Mouse (Mus musculus): ENCODE data around the gene Mrtfa. TPM values are rescaled to one million over a fixed set of nuclear protein-coding genes. Genes with fewer than 3 reads are reported as not detected.
A peak's percentile ranks its signal among the peaks of the same experiment; 100 is the strongest.

Gene Mrtfa
- polyA plus RNA-seq, 1 experiment, result 53.7 TPM

DNA sequence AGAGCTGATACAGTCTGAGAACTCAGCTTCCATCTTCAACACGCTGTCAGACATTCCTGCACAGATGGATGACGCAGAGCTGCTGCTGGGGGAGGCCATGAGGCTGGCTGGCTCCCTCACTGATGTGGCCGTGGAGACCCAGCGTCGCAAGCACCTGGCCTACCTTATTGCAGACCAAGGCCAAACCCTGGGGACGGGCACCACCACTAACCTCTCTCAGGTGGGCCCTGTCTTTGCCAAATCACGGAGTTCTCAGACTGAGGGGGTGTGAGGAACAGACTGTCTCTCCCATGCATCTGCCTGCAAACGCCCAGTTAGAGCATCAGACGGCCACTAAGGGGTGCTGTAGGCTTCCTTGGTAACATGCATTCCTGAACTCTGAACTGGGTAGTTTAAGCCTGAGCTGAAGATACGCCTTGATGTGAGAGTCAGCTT, 181.9 kb downstream of the Mrtfa start:
- 80% methylated on average over 10 of the region's 10 CpGs for WGBS
- no peak overlapping the region for H3K27ac ChIP-seq (ENCODE audit: control insufficient read depth, insufficient read depth, low read depth, low read length, poor library complexity)
- H3K4me3 ChIP-seq (replicated peaks; ENCODE audit: control insufficient read depth, low read depth, low read length), result no peak overlapping the region
- H3K4me1 ChIP-seq (ENCODE audit: control insufficient read depth, insufficient read depth, low read length), result no peaks in the 10 kb centered on the region
- TF ChIP-seq CTCF (IDR thresholded peaks at IDR 0.05; ENCODE audit: control insufficient read depth, insufficient read depth, low read length) (peak; percentile 70), POLR2A (IDR thresholded peaks at IDR 0.05; ENCODE audit: borderline replicate concordance, control insufficient read depth, low read depth, low read length) (no peak)

DNA sequence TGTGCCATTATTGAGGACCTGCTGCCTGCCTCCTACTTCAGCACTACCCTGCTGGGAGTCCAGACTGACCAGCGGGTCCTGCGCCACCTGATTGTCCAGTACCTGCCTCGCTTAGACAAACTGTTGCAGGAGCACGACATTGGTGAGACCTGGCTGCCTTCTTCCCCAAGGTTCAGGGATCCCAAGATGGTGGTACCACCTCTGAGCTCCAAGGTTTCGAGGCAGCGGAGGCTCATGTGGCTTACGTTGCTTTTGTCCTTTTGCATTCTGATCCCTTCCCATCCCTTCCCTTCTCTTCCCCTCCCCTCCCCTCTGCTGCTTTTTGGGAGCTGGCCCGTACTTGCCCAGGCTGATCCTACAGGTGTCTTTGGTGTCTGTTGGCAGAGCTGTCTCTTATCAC, 182.7 kb downstream of the Mrtfa start:
- WGBS, result 89% methylated on average over 8 of the region's 8 CpGs
- no peak overlapping the region for H3K4me3 ChIP-seq (replicated peaks; ENCODE audit: control insufficient read depth, low read depth, low read length)
- TF ChIP-seq CTCF (IDR thresholded peaks at IDR 0.05; ENCODE audit: control insufficient read depth, insufficient read depth, low read length), result no peak
- no peak for TF ChIP-seq POLR2A (IDR thresholded peaks at IDR 0.05; ENCODE audit: borderline replicate concordance, control insufficient read depth, low read depth, low read length)
- H3K4me1 ChIP-seq (ENCODE audit: control insufficient read depth, insufficient read depth, low read length), result no peaks in the 10 kb centered on the region
- no peak overlapping the region for H3K27ac ChIP-seq (ENCODE audit: control insufficient read depth, insufficient read depth, low read depth, low read length, poor library complexity)

DNA sequence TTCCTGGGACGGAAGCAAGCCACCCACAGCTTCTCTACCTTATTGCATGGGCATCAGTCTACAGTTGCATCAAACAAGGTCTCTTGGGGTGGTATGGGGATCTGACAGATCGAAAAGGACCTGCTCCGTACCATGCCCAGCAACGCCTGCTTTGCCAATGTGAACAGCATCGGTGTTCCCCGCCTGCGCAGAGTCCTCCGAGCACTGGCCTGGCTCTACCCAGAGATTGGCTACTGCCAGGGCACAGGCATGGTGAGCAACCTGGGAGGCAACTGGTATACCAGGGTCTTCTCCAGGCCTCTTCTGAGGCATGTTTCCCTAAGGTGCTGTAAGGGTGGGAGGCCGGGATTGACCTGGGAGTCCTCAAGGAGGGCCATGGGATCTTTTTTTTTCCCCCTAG, 183.2 kb downstream of the Mrtfa start:
- H3K27ac ChIP-seq (ENCODE audit: control insufficient read depth, insufficient read depth, low read depth, low read length, poor library complexity), result no peak overlapping the region
- H3K4me3 ChIP-seq (replicated peaks; ENCODE audit: control insufficient read depth, low read depth, low read length), result no peak overlapping the region
- WGBS, result 89% methylated on average over 9 of the region's 9 CpGs
- H3K4me1 ChIP-seq (ENCODE audit: control insufficient read depth, insufficient read depth, low read length), result no peaks in the 10 kb centered on the region
- TF ChIP-seq POLR2A (IDR thresholded peaks at IDR 0.05; ENCODE audit: borderline replicate concordance, control insufficient read depth, low read depth, low read length), result no peak
- TF ChIP-seq CTCF (IDR thresholded peaks at IDR 0.05; ENCODE audit: control insufficient read depth, insufficient read depth, low read length), result no peak

DNA sequence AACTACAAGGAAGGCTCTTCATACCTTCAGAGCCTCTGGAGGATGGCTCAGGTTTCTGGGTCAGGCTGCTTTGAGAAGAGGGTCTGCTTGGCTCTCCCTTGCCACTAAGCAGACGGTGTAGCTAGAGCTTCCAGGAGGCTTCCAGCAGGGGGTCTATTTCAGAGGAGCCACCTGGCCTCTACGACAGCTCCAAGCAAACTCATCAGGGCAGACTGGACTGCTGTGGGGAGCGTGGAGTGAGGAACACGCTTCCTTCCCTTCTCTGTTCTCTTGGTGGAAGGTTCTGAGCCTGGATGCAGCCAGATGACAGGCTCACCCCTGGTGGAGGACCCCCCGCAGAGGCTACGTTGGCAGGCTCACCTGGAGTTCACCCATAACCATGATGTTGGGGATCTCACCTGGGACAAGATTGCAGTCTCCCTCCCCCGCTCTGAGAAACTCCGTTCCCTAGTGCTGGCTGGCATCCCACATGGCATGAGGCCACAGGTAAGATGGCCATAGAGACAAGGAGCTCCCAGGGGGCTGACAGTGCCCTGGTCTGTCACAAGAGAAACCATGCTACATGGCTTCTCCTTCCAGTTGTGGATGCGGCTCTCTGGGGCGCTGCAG, 184.3 kb downstream of the Mrtfa start:
- H3K27ac ChIP-seq (ENCODE audit: control insufficient read depth, insufficient read depth, low read depth, low read length, poor library complexity), result no peak overlapping the region
- 92% methylated on average over 10 of the region's 10 CpGs for WGBS
- TF ChIP-seq CTCF (IDR thresholded peaks at IDR 0.05; ENCODE audit: control insufficient read depth, insufficient read depth, low read length) (no peak), POLR2A (IDR thresholded peaks at IDR 0.05; ENCODE audit: borderline replicate concordance, control insufficient read depth, low read depth, low read length) (no peak)
- H3K4me3 ChIP-seq (replicated peaks; ENCODE audit: control insufficient read depth, low read depth, low read length), result no peak overlapping the region
- H3K4me1 ChIP-seq (ENCODE audit: control insufficient read depth, insufficient read depth, low read length), result no peaks in the 10 kb centered on the region

DNA sequence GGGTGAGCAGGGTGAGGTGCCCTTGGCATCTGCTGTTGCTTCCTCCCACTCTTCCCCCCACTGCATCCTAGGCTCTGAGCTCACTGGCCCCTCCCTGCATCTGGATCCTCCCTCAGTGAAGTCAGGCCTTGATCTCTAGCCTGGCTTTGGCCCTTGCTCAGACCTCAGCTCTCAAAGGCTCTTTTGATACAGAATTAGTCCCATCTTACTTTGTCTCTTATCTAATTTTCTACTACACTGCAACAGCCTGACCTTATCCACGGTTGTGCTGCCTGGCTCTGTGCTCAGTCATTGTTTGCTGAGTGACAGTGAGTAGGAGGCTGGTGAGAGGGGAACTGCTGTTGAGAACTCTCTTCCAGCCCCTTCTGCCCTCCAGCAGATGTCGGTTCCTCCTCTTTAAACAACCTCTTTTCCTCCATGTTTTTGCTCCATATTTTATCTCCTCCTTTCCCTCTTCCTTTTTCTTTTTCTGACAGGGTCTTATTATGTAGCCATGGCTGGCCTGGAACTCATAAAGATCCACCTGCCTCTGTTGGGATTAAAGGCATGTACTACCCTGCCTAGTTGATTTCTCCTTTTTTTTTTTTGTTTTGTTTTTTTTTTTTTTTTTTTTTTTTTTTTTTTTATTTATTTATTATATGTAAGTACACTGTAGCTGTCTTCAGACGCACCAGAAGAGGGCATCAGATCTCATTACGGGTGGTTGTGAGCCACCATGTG, 190.0 kb downstream of the Mrtfa start:
- 41% methylated on average over 3 of the region's 4 CpGs for WGBS
- no peak overlapping the region for H3K4me3 ChIP-seq (replicated peaks; ENCODE audit: control insufficient read depth, low read depth, low read length)
- no peak overlapping the region for H3K27ac ChIP-seq (ENCODE audit: control insufficient read depth, insufficient read depth, low read depth, low read length, poor library complexity)
- H3K4me1 ChIP-seq (ENCODE audit: control insufficient read depth, insufficient read depth, low read length), result no peaks in the 10 kb centered on the region
- TF ChIP-seq CTCF (IDR thresholded peaks at IDR 0.05; ENCODE audit: control insufficient read depth, insufficient read depth, low read length), result no peak

DNA sequence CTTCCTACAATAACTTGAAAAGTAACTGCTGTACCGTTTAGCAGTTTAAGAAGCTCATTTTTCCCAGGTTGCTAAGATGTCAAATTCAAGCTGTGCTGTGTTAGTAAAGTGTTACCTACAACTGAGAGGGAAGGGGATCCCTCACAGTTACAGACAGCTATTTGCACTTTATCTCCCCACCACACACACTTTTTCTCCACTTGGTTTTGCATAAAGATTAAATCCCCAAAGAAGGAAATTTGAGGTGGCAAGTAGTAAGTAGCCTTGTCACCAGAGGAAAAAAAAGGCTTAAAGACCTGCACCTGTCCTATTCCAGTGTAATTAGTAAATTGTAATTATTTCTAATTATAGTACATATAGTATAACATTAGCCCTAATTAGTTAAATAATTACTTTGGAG, 193.5 kb downstream of the Mrtfa start:
- 75% methylated on average over 1 of the region's 1 CpGs for WGBS
- H3K27ac ChIP-seq (ENCODE audit: control insufficient read depth, insufficient read depth, low read depth, low read length, poor library complexity), result no peak overlapping the region
- TF ChIP-seq CTCF (IDR thresholded peaks at IDR 0.05; ENCODE audit: control insufficient read depth, insufficient read depth, low read length) (no peak), POLR2A (IDR thresholded peaks at IDR 0.05; ENCODE audit: borderline replicate concordance, control insufficient read depth, low read depth, low read length) (no peak)
- H3K4me3 ChIP-seq (replicated peaks; ENCODE audit: control insufficient read depth, low read depth, low read length), result no peak overlapping the region
- no peaks in the 10 kb centered on the region for H3K4me1 ChIP-seq (ENCODE audit: control insufficient read depth, insufficient read depth, low read length)

DNA sequence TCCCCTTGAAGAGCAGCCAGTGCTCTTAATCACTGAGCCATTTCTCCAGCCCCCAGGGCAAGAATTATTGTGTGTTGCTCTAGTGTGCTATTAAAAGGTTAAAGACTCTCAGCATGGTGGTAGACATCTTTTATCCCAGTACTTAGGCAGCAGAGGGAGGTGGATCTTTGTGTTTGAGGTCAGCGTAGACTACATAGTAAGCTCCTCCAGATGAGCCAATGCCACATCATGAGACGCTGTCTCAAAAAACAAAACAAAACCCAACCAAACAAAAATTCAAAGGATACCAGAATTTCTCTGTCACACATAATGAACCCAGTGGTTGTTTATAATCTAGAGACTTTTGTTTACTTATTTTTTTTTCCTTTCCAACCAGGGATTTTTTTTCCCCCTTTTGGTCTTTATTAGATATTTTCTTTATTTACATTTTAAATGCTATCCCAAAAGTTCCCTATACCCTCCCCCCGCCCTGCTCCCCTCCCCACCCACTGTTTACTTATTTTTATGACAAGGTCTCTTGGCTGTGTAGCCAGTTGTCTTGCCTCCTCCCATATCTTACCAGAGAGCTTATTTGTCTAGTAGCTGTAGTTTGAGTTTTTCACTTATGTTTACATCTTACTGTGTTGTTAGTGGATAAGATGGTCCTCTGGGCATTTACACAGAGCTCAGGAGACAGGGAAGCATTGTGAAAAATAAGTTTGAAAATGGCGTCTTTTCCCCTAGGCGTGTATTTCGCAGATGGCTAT, 194.3 kb downstream of the Mrtfa start:
- Histone ChIP-seq H3K4me3 (replicated peaks; ENCODE audit: control insufficient read depth, low read depth, low read length) (no peak overlapping the region), H3K4me1 (ENCODE audit: control insufficient read depth, insufficient read depth, low read length) (no peaks in the 10 kb centered on the region), H3K27ac (ENCODE audit: control insufficient read depth, insufficient read depth, low read depth, low read length, poor library complexity) (no peak overlapping the region)
- TF ChIP-seq POLR2A (IDR thresholded peaks at IDR 0.05; ENCODE audit: borderline replicate concordance, control insufficient read depth, low read depth, low read length) (no peak), CTCF (IDR thresholded peaks at IDR 0.05; ENCODE audit: control insufficient read depth, insufficient read depth, low read length) (no peak)
- WGBS, result 85% methylated on average over 6 of the region's 6 CpGs

DNA sequence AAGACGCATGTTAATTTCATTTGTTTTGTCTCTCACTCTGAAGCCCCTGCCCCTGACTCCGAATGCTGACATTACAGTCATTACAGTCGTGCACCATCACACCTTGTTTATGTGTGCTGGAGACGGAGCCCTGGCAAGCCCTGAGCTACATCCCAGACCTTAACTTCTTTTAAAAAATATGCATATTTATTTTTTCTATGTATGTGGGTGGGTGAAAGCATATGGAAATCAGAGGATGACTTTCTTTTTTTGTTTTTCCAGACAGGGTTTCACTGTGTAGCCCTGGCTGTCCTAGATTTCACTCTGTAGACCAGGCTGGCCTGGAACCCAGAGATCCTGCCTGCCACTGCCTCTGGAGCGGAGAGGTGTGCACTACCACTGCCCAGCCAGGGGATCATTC, 195.6 kb downstream of the Mrtfa start:
- TF ChIP-seq POLR2A (IDR thresholded peaks at IDR 0.05; ENCODE audit: borderline replicate concordance, control insufficient read depth, low read depth, low read length) (no peak), CTCF (IDR thresholded peaks at IDR 0.05; ENCODE audit: control insufficient read depth, insufficient read depth, low read length) (no peak)
- no peak overlapping the region for H3K4me3 ChIP-seq (replicated peaks; ENCODE audit: control insufficient read depth, low read depth, low read length)
- 88% methylated on average over 5 of the region's 5 CpGs for WGBS
- no peak overlapping the region for H3K27ac ChIP-seq (ENCODE audit: control insufficient read depth, insufficient read depth, low read depth, low read length, poor library complexity)
- H3K4me1 ChIP-seq (ENCODE audit: control insufficient read depth, insufficient read depth, low read length), result no peaks in the 10 kb centered on the region
